Mouse (Mus musculus): Measurements from ENCODE around the gene Aldoc. TPM values are rescaled to one million over a fixed set of nuclear protein-coding genes. Genes with fewer than 3 reads are reported as not detected.

Aldoc gene
- total and polyA plus RNA-seq, 2 experiments from 2014 or later: 693 to 822 TPM

- no peak overlapping the region for H3K27ac ChIP-seq
- H3K9ac ChIP-seq (replicated peaks; ENCODE audit: low read length): no peak overlapping the region
- H3K9me3 ChIP-seq (ENCODE audit: low read length): no peaks in the 10 kb centered on the region
- WGBS: 26% methylated on average over 7 of the region's 7 CpGs
- H3K36me3 ChIP-seq (ENCODE audit: insufficient read depth, low read length): no peaks in the 10 kb centered on the region; the same call in 1 of the 2 replicates
- TF ChIP-seq CTCF (IDR thresholded peaks at IDR 0.05; ENCODE audit: low read depth): no peak
- no peak overlapping the region for H3K4me2 ChIP-seq (ENCODE audit: low read depth, low read length)
- no peak for ATAC-seq
- H3K4me3 ChIP-seq (ENCODE audit: low read length): no peak overlapping the region
- peaks cover 15% of the 10 kb centered on the region; the same call in 1 of the 2 replicates for H3K4me1 ChIP-seq (ENCODE audit: insufficient read depth, low read length)
- H3K27me3 ChIP-seq (ENCODE audit: insufficient read depth, low read length): no peaks in the 10 kb centered on the region
- DNase-seq (ENCODE audit: low spot score): no peak
These were observed 25.7 kb downstream of the Aldoc start for GRCm38 (mm10) chr11:78348474-78348873.

- no peak overlapping the region for H3K4me3 ChIP-seq (ENCODE audit: low read length)
- ATAC-seq (no peak), DNase-seq (ENCODE audit: low spot score) (no peak)
- no peaks in the 10 kb centered on the region; the same call in 1 of the 2 replicates for H3K36me3 ChIP-seq (ENCODE audit: insufficient read depth, low read length)
- H3K4me2 ChIP-seq (ENCODE audit: low read depth, low read length): no peak overlapping the region
- H3K27me3 ChIP-seq (ENCODE audit: insufficient read depth, low read length): no peaks in the 10 kb centered on the region
- no peaks in the 10 kb centered on the region for H3K9me3 ChIP-seq (ENCODE audit: low read length)
- 79% methylated on average over 4 of the region's 4 CpGs for WGBS
- no peak for TF ChIP-seq CTCF (IDR thresholded peaks at IDR 0.05; ENCODE audit: low read depth)
- H3K4me1 ChIP-seq (ENCODE audit: insufficient read depth, low read length): peaks cover 11% of the 10 kb centered on the region; the same call in 1 of the 2 replicates
- no peak overlapping the region for H3K27ac ChIP-seq
- H3K9ac ChIP-seq (replicated peaks; ENCODE audit: low read length): no peak overlapping the region
These were observed 26.9 kb downstream of the Aldoc start for GRCm38 (mm10) chr11:78349441-78350358.

- no peak for ATAC-seq
- H3K4me1 ChIP-seq (ENCODE audit: insufficient read depth, low read length): no peaks in the 10 kb centered on the region
- no peak overlapping the region for H3K4me2 ChIP-seq (ENCODE audit: low read depth, low read length)
- DNase-seq (ENCODE audit: low spot score): no peak
- WGBS: 89% methylated on average over 1 of the region's 1 CpGs
- no peaks in the 10 kb centered on the region for H3K9me3 ChIP-seq (ENCODE audit: low read length)
- no peaks in the 10 kb centered on the region; the same call in 1 of the 2 replicates for H3K36me3 ChIP-seq (ENCODE audit: insufficient read depth, low read length)
- H3K4me3 ChIP-seq (ENCODE audit: low read length): no peak overlapping the region
- no peaks in the 10 kb centered on the region for H3K27me3 ChIP-seq (ENCODE audit: insufficient read depth, low read length)
- no peak overlapping the region for H3K27ac ChIP-seq
- TF ChIP-seq CTCF (IDR thresholded peaks at IDR 0.05; ENCODE audit: low read depth): no peak
- H3K9ac ChIP-seq (replicated peaks; ENCODE audit: low read length): no peak overlapping the region
These were observed 30.3 kb downstream of the Aldoc start for GRCm38 (mm10) chr11:78353081-78353480.

GRCm38 (mm10) chr11:78354905-78355304 lies 32.1 kb downstream of the Aldoc start:
- Histone ChIP-seq H3K4me2 (ENCODE audit: low read depth, low read length) (no peak overlapping the region), H3K9me3 (ENCODE audit: low read length) (no peaks in the 10 kb centered on the region), H3K9ac (replicated peaks; ENCODE audit: low read length) (no peak overlapping the region), H3K36me3 (ENCODE audit: insufficient read depth, low read length) (no peaks in the 10 kb centered on the region), H3K27me3 (ENCODE audit: insufficient read depth, low read length) (no peaks in the 10 kb centered on the region), H3K27ac (no peak overlapping the region), H3K4me3 (ENCODE audit: low read length) (no peak overlapping the region), H3K4me1 (ENCODE audit: insufficient read depth, low read length) (no peaks in the 10 kb centered on the region)
- no peak for ATAC-seq
- TF ChIP-seq CTCF (IDR thresholded peaks at IDR 0.05; ENCODE audit: low read depth): no peak
- WGBS: 84% methylated on average over 6 of the region's 6 CpGs
- DNase-seq (ENCODE audit: low spot score): no peak

- 32% methylated on average over 4 of the region's 4 CpGs for WGBS
- peak; percentile 73 for DNase-seq (ENCODE audit: low spot score)
- Histone ChIP-seq H3K9me3 (ENCODE audit: low read length) (no peaks in the 10 kb centered on the region), H3K27ac (no peak overlapping the region), H3K27me3 (ENCODE audit: insufficient read depth, low read length) (no peaks in the 10 kb centered on the region), H3K9ac (replicated peaks; ENCODE audit: low read length) (no peak overlapping the region), H3K4me2 (ENCODE audit: low read depth, low read length) (no peak overlapping the region), H3K4me3 (ENCODE audit: low read length) (no peak overlapping the region), H3K36me3 (ENCODE audit: insufficient read depth, low read length) (no peaks in the 10 kb centered on the region), H3K4me1 (ENCODE audit: insufficient read depth, low read length) (no peaks in the 10 kb centered on the region)
- TF ChIP-seq CTCF (IDR thresholded peaks at IDR 0.05; ENCODE audit: low read depth): peak; percentile 75
- ATAC-seq: peak; percentile 41; the same call in 1 of the 2 replicates
These were observed 32.9 kb downstream of the Aldoc start for GRCm38 (mm10) chr11:78355471-78356238.

GRCm38 (mm10) chr11:78358330-78359007 lies 35.7 kb downstream of the Aldoc start:
- ATAC-seq: no peak
- Histone ChIP-seq H3K4me2 (ENCODE audit: low read depth, low read length) (no peak overlapping the region), H3K4me3 (ENCODE audit: low read length) (no peak overlapping the region), H3K27me3 (ENCODE audit: insufficient read depth, low read length) (no peaks in the 10 kb centered on the region), H3K4me1 (ENCODE audit: insufficient read depth, low read length) (no peaks in the 10 kb centered on the region), H3K9ac (replicated peaks; ENCODE audit: low read length) (no peak overlapping the region), H3K27ac (no peak overlapping the region), H3K9me3 (ENCODE audit: low read length) (no peaks in the 10 kb centered on the region), H3K36me3 (ENCODE audit: insufficient read depth, low read length) (no peaks in the 10 kb centered on the region)
- TF ChIP-seq CTCF (IDR thresholded peaks at IDR 0.05; ENCODE audit: low read depth): peak; percentile 72
- DNase-seq (ENCODE audit: low spot score): peak; percentile 64
- 16% methylated on average over 22 of the region's 22 CpGs for WGBS
